Comparison of ENCODE assay signal across 17 mouse cellular contexts in genomic region chr1:153006054-153006453, GRCm38 (mm10). TPM values are rescaled to one million over a fixed set of nuclear protein-coding genes. Genes with fewer than 3 reads are reported as not detected.
DNase-seq lines count a peak whose midpoint lies in the region; ATAC-seq and TF ChIP-seq lines count a peak whose summit lies in the region.
"Had no signal": no experiment of that assay in that cellular context is flagged by ENCODE, and none has a peak within 500 bp of the region (broad histone marks: within the 10 kb centered on the region; RNA-seq: fewer than 3 reads in every experiment).

No protein-coding gene starts in this region.

- no peak for TF ChIP-seq EP300 in stomach, postnatal 0 days (optimal IDR thresholded peaks at IDR 0.05)

- no peak overlapping the region for H3K4me2 ChIP-seq in neural tube, embryonic 13.5 days
- no peak overlapping the region for H3K4me2 ChIP-seq in stomach, postnatal 0 days (replicated peaks; ENCODE audit: low read depth)
- H3K4me2 ChIP-seq: limb, embryonic 13.5 days had no signal

- TF ChIP-seq CTCF in gastrocnemius, adult 2 months (IDR thresholded peaks at IDR 0.05): no peak
- TF ChIP-seq CTCF in stomach, postnatal 0 days (IDR thresholded peaks at IDR 0.05; ENCODE audit: low read depth): no peak

- peaks cover 31% of the 10 kb centered on the region for H3K4me1 ChIP-seq in neural tube, embryonic 13.5 days (replicated peaks)
- no peaks in the 10 kb centered on the region for H3K4me1 ChIP-seq in stomach, postnatal 0 days (replicated peaks; ENCODE audit: control insufficient read depth, insufficient read depth)

- no peak for DNase-seq in gastrocnemius, adult 2 months
- no peak for DNase-seq in gastrocnemius, adult 8-10 months (ENCODE audit: low spot score in 2 of 2)
- no peak for DNase-seq in neural tube, embryonic 10.5 days (ENCODE audit: extremely low spot score, low spot score)
- no peak for DNase-seq in stomach, postnatal 0 days (ENCODE audit: low spot score)
- DNase-seq in urinary bladder, postnatal 4 days (ENCODE audit: low spot score in 2 of 2): no peak
- no peak for DNase-seq in ovary, postnatal 10 days (ENCODE audit: low spot score)
- DNase-seq: embryo, embryonic 11 days; heart, postnatal 36 days; kidney, adult 8-10 months; liver, postnatal 0 days; right cerebral cortex, postnatal 4 days; thymus, postnatal 14 days had no signal

- no peak overlapping the region for H3K4me3 ChIP-seq in gastrocnemius, adult 2 months
- H3K4me3 ChIP-seq in neural tube, embryonic 13.5 days: no peak overlapping the region
- no peak overlapping the region for H3K4me3 ChIP-seq in stomach, postnatal 0 days (ENCODE audit: low read depth, low read length)
- H3K4me3 ChIP-seq: erythroblast, embryonic 14.5 days; limb, embryonic 13.5 days had no signal

- peak overlapping the region; percentile 82 for H3K27ac ChIP-seq in gastrocnemius, adult 2 months
- H3K27ac ChIP-seq in neural tube, embryonic 13.5 days (replicated peaks): 0 out of 2 replicates have a peak overlapping the region, but pooled peaks have one; percentile 39
- peak overlapping the region; percentile 69 for H3K27ac ChIP-seq in stomach, postnatal 0 days (replicated peaks)
- H3K27ac ChIP-seq: limb, embryonic 13.5 days had no signal

- H3K36me3 ChIP-seq in neural tube, embryonic 13.5 days: no peaks in the 10 kb centered on the region
- no peaks in the 10 kb centered on the region for H3K36me3 ChIP-seq in stomach, postnatal 0 days (ENCODE audit: control insufficient read depth, insufficient read depth, low read length)
- H3K36me3 ChIP-seq: limb, embryonic 13.5 days had no signal

- intact Hi-C loops in gastrocnemius, adult 2 months (cut with DNase I): no loop called here

- H3K27me3 ChIP-seq in neural tube, embryonic 13.5 days: no peaks in the 10 kb centered on the region
- H3K27me3 ChIP-seq in stomach, postnatal 0 days (ENCODE audit: control insufficient read depth, insufficient read depth, low read length): no peaks in the 10 kb centered on the region
- H3K27me3 ChIP-seq: limb, embryonic 13.5 days; Patski had no signal

- H3K9ac ChIP-seq in neural tube, embryonic 13.5 days: no peak overlapping the region
- no peak overlapping the region; the same call in 1 of the 2 replicates for H3K9ac ChIP-seq in stomach, postnatal 0 days (ENCODE audit: low read length)
- H3K9ac ChIP-seq: limb, embryonic 13.5 days; liver, postnatal 0 days had no signal

- no peaks in the 10 kb centered on the region for H3K9me3 ChIP-seq in neural tube, embryonic 13.5 days
- no peaks in the 10 kb centered on the region for H3K9me3 ChIP-seq in stomach, postnatal 0 days (ENCODE audit: control insufficient read depth, low read length)
- H3K9me3 ChIP-seq: limb, embryonic 13.5 days had no signal

- ATAC-seq in neural tube, embryonic 13.5 days (ENCODE audit: low read depth): 0 out of 2 replicates have a peak, but pooled peaks have one; percentile 37
- ATAC-seq in hematopoietic stem cell, adult 5-6 weeks (replicated peaks in 1 of 2; ENCODE audit: insufficient read depth in 1 of 2, low FRiP score in 2 of 2, low TSS enrichment in 1 of 2, low read depth in 1 of 2, poor library complexity in 2 of 2, severe bottlenecking in 2 of 2): peak; percentile 79 to 86
- ATAC-seq in stomach, postnatal 0 days (ENCODE audit: low FRiP score, low TSS enrichment): no peak
- ATAC-seq: liver, postnatal 0 days; Patski had no signal

- 68% methylated on average over 5 of the region's 5 CpGs for WGBS in neural tube, embryonic 13.5 days
- 54% methylated on average over 5 of the region's 5 CpGs for WGBS in stomach, postnatal 0 days

RNA-seq across cellular contexts. Expression of gene Nmnat2, which starts 51.3 kb away (rescaled TPM):
- total RNA-seq in gastrocnemius, adult 2 months (2021): under 1 TPM; 0.28 TPM
- under 1 TPM; 0.10 to 0.58 (median 0.16) TPM for total RNA-seq in gastrocnemius, adult 8-10 months (2022)
- 76.4 and 87.9 TPM in 2 replicates for polyA plus RNA-seq in neural tube, embryonic 13.5 days (2015; fragmentation: Nextera tagmentation; extraction: Ambion mirVana)
- total RNA-seq in hematopoietic stem cell, adult 5-6 weeks (2017): not detected in 2 replicates
- 1.2 and 1.3 TPM in 2 replicates for polyA plus RNA-seq in stomach, postnatal 0 days (2015; fragmentation: Nextera tagmentation; extraction: Ambion mirVana)
- polyA plus RNA-seq: erythroblast, embryonic 14.5 days had no signal
